Mouse (Mus musculus) heart, embryonic 11.5 days (tissue): Measurements from ENCODE around the gene Slit3. TPM values are rescaled to one million over a fixed set of nuclear protein-coding genes. Genes with fewer than 3 reads are reported as not detected.

Source experiments
- ATAC-seq: fragments of 200-750 bp; cut with Nextera tagmentation; replicated peaks from 2 replicates; pipeline ENCODE4 v1.8.0; 2017; ENCODE audit warnings: moderate library complexity; ENCODE audit not compliant: insufficient number of reproducible peaks, low FRiP score, low TSS enrichment
- H3K27ac ChIP-seq: fragments of 300-500 bp; sonication (generic); 2 replicates; pipeline ENCODE4 v1.5.1; 2014; ENCODE audit warnings: mild to moderate bottlenecking, low read depth, low read length
- H3K27me3 ChIP-seq: fragments of 300-500 bp; sonication (generic); 2 replicates; pipeline ENCODE4 v1.6.1; 2014; ENCODE audit warnings: mild to moderate bottlenecking, low read length, mixed read lengths; ENCODE audit not compliant: control insufficient read depth, insufficient read depth
- H3K36me3 ChIP-seq: fragments of 300-500 bp; sonication (generic); 2 replicates; pipeline ENCODE4 v1.6.1; 2014; ENCODE audit warnings: mild to moderate bottlenecking, low read length, moderate library complexity, mixed read lengths; ENCODE audit not compliant: control insufficient read depth, insufficient read depth
- H3K4me1 ChIP-seq: fragments of 300-500 bp; sonication (generic); 2 replicates; pipeline ENCODE4 v1.6.1; 2014; ENCODE audit warnings: low read length; ENCODE audit not compliant: control insufficient read depth, insufficient read depth
- H3K4me2 ChIP-seq: fragments of 300-500 bp; sonication (generic); 2 replicates; pipeline ENCODE4 v1.6.1; 2014; ENCODE audit warnings: mild to moderate bottlenecking, moderate library complexity
- H3K4me3 ChIP-seq: fragments of 300-500 bp; sonication (generic); 2 replicates; pipeline ENCODE4 v1.5.1; 2014; ENCODE audit warnings: low read depth, low read length
- H3K9ac ChIP-seq: fragments of 300-500 bp; sonication (generic); 2 replicates; pipeline ENCODE4 v1.6.1; 2014; ENCODE audit warnings: mild to moderate bottlenecking, low read depth, low read length, moderate library complexity
- H3K9me3 ChIP-seq: fragments of 300-500 bp; sonication (generic); replicated peaks from 2 replicates; pipeline ENCODE4 v1.6.1; 2016; ENCODE audit warnings: low read length; ENCODE audit not compliant: control insufficient read depth
- WGBS: fragments of 180-500 bp; shearing (Covaris S2); extraction: QIAGEN DNeasy Blood & Tissue Kit; methylation state at CpG from one replicate; pipeline ENCODE4 v1.1.7; 2014; ENCODE audit not compliant: insufficient replicate concordance; 5-methylcytosine and 5-hydroxymethylcytosine counted together
- polyA plus RNA-seq: library from polyadenylated mRNA; unstranded; fragments of >200 nt; fragmentation: Nextera tagmentation; extraction: Ambion mirVana; gene quantifications from 2 replicates; pipeline ENCODE4 v1.2.1, GENCODE M21; 2014

Slit3 gene
- polyA plus RNA-seq, 1 experiment from 2014 or later, result 26.1 TPM

DNA sequence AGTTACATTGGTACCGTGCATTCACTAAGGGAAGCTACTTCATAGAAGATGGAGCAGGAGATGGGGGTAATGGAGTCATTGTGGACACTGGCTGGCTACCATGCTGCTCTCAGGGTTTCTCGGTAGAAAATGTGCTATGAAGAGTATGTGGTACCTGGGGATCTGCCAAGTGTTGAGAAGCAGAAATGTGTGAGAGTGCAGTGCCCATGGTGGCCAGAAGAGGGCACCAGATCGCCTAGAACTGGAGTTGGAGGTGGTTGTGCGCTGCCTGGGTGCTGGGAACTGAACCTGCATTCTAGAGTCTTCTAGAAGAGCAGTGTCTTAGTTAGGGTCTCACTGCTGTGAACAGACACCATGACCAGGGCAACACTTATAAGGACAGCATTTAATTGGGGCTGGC, 582.4 kb downstream of the Slit3 start:
- Histone ChIP-seq H3K27me3 (no peaks in the 10 kb centered on the region), H3K4me2 (no peak overlapping the region), H3K4me1 (no peaks in the 10 kb centered on the region), H3K9ac (no peak overlapping the region), H3K27ac (no peak overlapping the region), H3K4me3 (no peak overlapping the region), H3K36me3 (peaks cover 11% of the 10 kb centered on the region; the same call in 1 of the 2 replicates), H3K9me3 (0 out of 2 replicates have a peak, but pooled peaks cover 6% of the 10 kb centered on the region)
- 70% methylated on average over 4 of the region's 4 CpGs for WGBS
- no peak for ATAC-seq

DNA sequence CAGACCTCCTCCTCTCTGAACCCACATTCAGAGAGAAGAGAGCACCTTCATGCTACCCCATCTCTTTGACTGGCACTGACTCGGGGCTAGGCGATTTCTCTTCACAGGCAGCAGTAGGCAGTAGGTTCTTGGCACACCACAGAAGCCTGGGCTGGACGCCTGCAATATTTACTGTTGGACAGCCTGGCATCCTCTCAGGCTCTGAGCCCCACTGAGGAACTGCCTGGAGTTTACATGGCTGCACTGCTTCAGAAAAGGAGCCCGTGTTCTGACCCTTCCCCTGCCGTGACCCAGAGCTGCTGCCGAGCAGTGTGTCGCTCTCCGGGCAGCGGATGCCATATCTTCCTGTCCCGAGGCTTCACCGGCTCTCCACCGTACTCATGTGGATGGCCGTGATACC, 583.4 kb downstream of the Slit3 start:
- no peak for ATAC-seq
- H3K9ac ChIP-seq, result no peak overlapping the region
- H3K4me3 ChIP-seq, result no peak overlapping the region
- H3K4me1 ChIP-seq, result no peaks in the 10 kb centered on the region
- H3K27me3 ChIP-seq, result no peaks in the 10 kb centered on the region
- 93% methylated on average over 13 of the region's 13 CpGs for WGBS
- peaks cover 11% of the 10 kb centered on the region; the same call in 1 of the 2 replicates for H3K36me3 ChIP-seq
- no peak overlapping the region for H3K4me2 ChIP-seq
- 0 out of 2 replicates have a peak, but pooled peaks cover 6% of the 10 kb centered on the region for H3K9me3 ChIP-seq
- H3K27ac ChIP-seq, result no peak overlapping the region

GRCm38 (mm10) chr11:35704927-35705326, 583.9 kb downstream of the Slit3 start:
- 0 out of 2 replicates have a peak, but pooled peaks cover 6% of the 10 kb centered on the region for H3K9me3 ChIP-seq
- 91% methylated on average over 5 of the region's 5 CpGs for WGBS

GRCm38 (mm10) chr11:35707431-35707830, 586.4 kb downstream of the Slit3 start:
- H3K4me2 ChIP-seq, result no peak overlapping the region
- 89% methylated on average over 12 of the region's 12 CpGs for WGBS
- 0 out of 2 replicates have a peak, but pooled peaks cover 6% of the 10 kb centered on the region for H3K9me3 ChIP-seq
- no peak overlapping the region for H3K27ac ChIP-seq
- H3K4me3 ChIP-seq, result no peak overlapping the region
- H3K9ac ChIP-seq, result no peak overlapping the region
- H3K36me3 ChIP-seq, result peaks cover 11% of the 10 kb centered on the region; the same call in 1 of the 2 replicates
- no peaks in the 10 kb centered on the region for H3K27me3 ChIP-seq
- no peak for ATAC-seq
- H3K4me1 ChIP-seq, result no peaks in the 10 kb centered on the region

More at GRCm38 (mm10) chr11:35704927-35705326, 583.9 kb downstream of the Slit3 start:
- H3K4me3 ChIP-seq, result no peak overlapping the region
- no peaks in the 10 kb centered on the region for H3K27me3 ChIP-seq
- H3K9ac ChIP-seq, result no peak overlapping the region
- H3K4me1 ChIP-seq, result no peaks in the 10 kb centered on the region
- peaks cover 11% of the 10 kb centered on the region; the same call in 1 of the 2 replicates for H3K36me3 ChIP-seq
- ATAC-seq, result no peak
- no peak overlapping the region for H3K4me2 ChIP-seq
- no peak overlapping the region for H3K27ac ChIP-seq

DNA sequence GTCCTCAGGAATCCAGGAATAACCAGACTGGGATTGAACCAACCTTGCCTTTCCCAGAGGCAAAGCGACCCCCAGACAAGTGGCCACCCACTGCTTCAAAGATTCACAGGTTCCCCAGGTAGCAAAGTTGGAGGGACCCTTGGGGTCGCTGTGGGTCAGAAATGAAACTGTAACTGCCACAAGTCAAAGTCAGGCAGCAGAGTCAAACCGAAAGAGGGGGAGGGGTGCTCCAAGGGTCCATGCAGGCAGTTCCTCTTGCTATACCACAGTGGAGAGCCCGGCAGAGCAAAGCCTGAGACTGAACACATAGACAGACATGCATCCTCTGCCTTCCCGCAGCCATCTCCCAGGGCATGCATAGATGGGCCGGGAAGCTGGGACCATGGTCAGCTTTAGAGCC, 590.3 kb downstream of the Slit3 start:
- Histone ChIP-seq H3K4me1 (no peaks in the 10 kb centered on the region), H3K9me3 (no peaks in the 10 kb centered on the region), H3K27me3 (no peaks in the 10 kb centered on the region), H3K36me3 (no peaks in the 10 kb centered on the region), H3K4me3 (no peak overlapping the region), H3K27ac (no peak overlapping the region), H3K9ac (no peak overlapping the region), H3K4me2 (no peak overlapping the region)
- ATAC-seq, result no peak
- 81% methylated on average over 6 of the region's 6 CpGs for WGBS

- ATAC-seq, result no peak
- WGBS, result 71% methylated on average over 1 of the region's 1 CpGs
- Histone ChIP-seq H3K4me1 (no peaks in the 10 kb centered on the region), H3K4me3 (no peak overlapping the region), H3K9ac (no peak overlapping the region), H3K4me2 (no peak overlapping the region), H3K27ac (no peak overlapping the region), H3K36me3 (no peaks in the 10 kb centered on the region), H3K27me3 (no peaks in the 10 kb centered on the region), H3K9me3 (no peaks in the 10 kb centered on the region)
These were observed 597.9 kb downstream of the Slit3 start for GRCm38 (mm10) chr11:35718881-35719280.

- Histone ChIP-seq H3K27ac (no peak overlapping the region), H3K4me1 (no peaks in the 10 kb centered on the region), H3K9ac (no peak overlapping the region), H3K36me3 (no peaks in the 10 kb centered on the region), H3K4me2 (no peak overlapping the region), H3K4me3 (no peak overlapping the region), H3K27me3 (no peaks in the 10 kb centered on the region), H3K9me3 (no peaks in the 10 kb centered on the region)
- no peak for ATAC-seq
- 88% methylated on average over 5 of the region's 5 CpGs for WGBS
These were observed 602.9 kb downstream of the Slit3 start for GRCm38 (mm10) chr11:35723876-35724275.

DNA sequence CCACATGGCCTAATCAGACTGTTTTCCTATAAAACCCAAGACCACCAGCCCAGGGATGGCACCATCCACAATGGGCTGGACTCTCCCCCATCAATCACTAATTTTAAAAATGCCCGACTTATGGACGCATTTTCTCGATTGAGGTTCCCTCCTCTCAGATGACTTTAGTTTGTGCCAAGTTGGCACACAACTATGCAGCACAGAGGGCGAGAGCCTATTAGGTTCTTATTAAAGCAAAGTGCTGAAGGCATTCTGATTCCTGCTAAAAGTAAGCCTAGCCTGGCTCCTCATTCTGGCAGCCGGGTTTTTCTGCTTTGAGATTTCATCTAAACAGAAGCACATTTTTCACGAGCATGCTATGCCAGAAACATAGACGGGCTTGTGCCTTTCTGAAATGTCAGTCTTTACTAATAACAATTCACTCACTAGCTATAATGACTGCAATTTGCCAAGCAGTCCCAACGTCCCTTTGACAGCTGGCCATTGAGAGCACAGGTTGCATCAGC, 605.4 kb downstream of the Slit3 start:
- no peaks in the 10 kb centered on the region for H3K36me3 ChIP-seq
- H3K9ac ChIP-seq, result no peak overlapping the region
- no peaks in the 10 kb centered on the region for H3K27me3 ChIP-seq
- no peaks in the 10 kb centered on the region for H3K9me3 ChIP-seq
- no peak overlapping the region for H3K27ac ChIP-seq
- no peak for ATAC-seq
- WGBS, result 83% methylated on average over 8 of the region's 8 CpGs
- H3K4me1 ChIP-seq, result no peaks in the 10 kb centered on the region
- no peak overlapping the region for H3K4me2 ChIP-seq
- no peak overlapping the region for H3K4me3 ChIP-seq

DNA sequence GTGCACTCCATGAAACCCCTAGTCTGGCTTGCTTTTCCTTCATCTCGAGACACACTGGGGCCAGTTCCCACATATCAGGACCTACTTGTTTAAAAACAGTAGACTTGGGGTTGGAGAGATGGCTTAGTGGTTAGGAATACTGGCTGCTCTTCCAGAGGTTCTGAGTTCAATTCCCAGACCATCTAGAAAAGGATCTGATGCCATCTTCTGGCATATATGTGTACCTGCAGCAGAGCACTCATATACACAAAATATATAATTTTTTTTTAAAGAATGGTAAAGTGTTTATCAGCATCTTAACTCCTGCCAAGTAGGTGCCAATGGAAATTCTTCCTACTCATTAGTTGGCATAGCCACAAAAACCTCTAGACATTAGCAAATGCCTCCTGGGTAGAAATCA, 607.2 kb downstream of the Slit3 start:
- Histone ChIP-seq H3K4me2 (no peak overlapping the region), H3K9ac (no peak overlapping the region), H3K27ac (no peak overlapping the region), H3K36me3 (no peaks in the 10 kb centered on the region), H3K4me1 (no peaks in the 10 kb centered on the region), H3K4me3 (no peak overlapping the region), H3K27me3 (no peaks in the 10 kb centered on the region), H3K9me3 (no peaks in the 10 kb centered on the region)
- no peak for ATAC-seq
- WGBS, result 77% methylated on average over 1 of the region's 1 CpGs
